Mouse (Mus musculus) testis, adult 2 months (tissue): ENCODE data around the gene Btaf1. TPM values are rescaled to one million over a fixed set of nuclear protein-coding genes. Genes with fewer than 3 reads are reported as not detected.

Source experiments
- H3K27ac ChIP-seq: fragments of 200-500 bp; 2 replicates; pipeline ENCODE4 v1.5.1; 2012; ENCODE audit warnings: low read depth, low read length; ENCODE audit not compliant: control insufficient read depth, insufficient read depth
- H3K27me3 ChIP-seq: fragments of 200-500 bp; 2 replicates; pipeline ENCODE4 v1.6.1; 2012; ENCODE audit warnings: mild to moderate bottlenecking, low read length, moderate library complexity; ENCODE audit not compliant: control insufficient read depth, insufficient read depth
- H3K36me3 ChIP-seq: fragments of 200-500 bp; 2 replicates; pipeline ENCODE4 v1.6.1; 2012; ENCODE audit warnings: mild to moderate bottlenecking, low read length; ENCODE audit not compliant: control insufficient read depth, insufficient read depth
- H3K4me1 ChIP-seq: fragments of 200-500 bp; 2 replicates; pipeline ENCODE4 v1.6.1; 2012; ENCODE audit warnings: low read length; ENCODE audit not compliant: control insufficient read depth, insufficient read depth
- H3K4me3 ChIP-seq: fragments of 200-500 bp; 2 replicates; pipeline ENCODE4 v1.5.1; 2012; ENCODE audit warnings: low read depth, mild to moderate bottlenecking, low read length, moderate library complexity, mixed read lengths; ENCODE audit not compliant: control insufficient read depth
- CTCF ChIP-seq: fragments of 200-500 bp; IDR thresholded peaks from 2 replicates; pipeline ENCODE4 v1.5.1; 2012; ENCODE audit warnings: low read depth, mild to moderate bottlenecking, inconsistent platforms, low read length, moderate library complexity; ENCODE audit not compliant: control insufficient read depth, insufficient read depth, insufficient replicate concordance
- POLR2A ChIP-seq: fragments of 200-500 bp; IDR thresholded peaks from 2 replicates; pipeline ENCODE4 v1.6.1; 2012; ENCODE audit warnings: low read depth, mild to moderate bottlenecking, inconsistent platforms, low read length, moderate library complexity; ENCODE audit not compliant: control insufficient read depth
- polyA plus RNA-seq: library from polyadenylated mRNA; depleted of rRNA; stranded (reverse); fragments of >200 nt; gene quantifications from 2 replicates; pipeline ENCODE4 v1.2.3, GENCODE M21; 2012

The Btaf1 gene
- polyA plus RNA-seq, 1 experiment: 16.7 TPM

- H3K27ac ChIP-seq: no peak overlapping the region
- peaks cover 4% of the 10 kb centered on the region for H3K36me3 ChIP-seq
- peaks cover 12% of the 10 kb centered on the region for H3K4me1 ChIP-seq
- TF ChIP-seq POLR2A (no peak), CTCF (no peak)
- no peaks in the 10 kb centered on the region for H3K27me3 ChIP-seq
- no peak overlapping the region for H3K4me3 ChIP-seq
Measured at GRCm38 (mm10) chr19:37014173-37014939, 88.5 kb downstream of the Btaf1 start.

GRCm38 (mm10) chr19:37016890-37017289 is 91.0 kb downstream of the Btaf1 start:
- Histone ChIP-seq H3K36me3 (no peaks in the 10 kb centered on the region), H3K4me3 (no peak overlapping the region), H3K27ac (no peak overlapping the region), H3K4me1 (peaks cover 12% of the 10 kb centered on the region), H3K27me3 (no peaks in the 10 kb centered on the region)
- TF ChIP-seq CTCF (no peak), POLR2A (no peak)

DNA sequence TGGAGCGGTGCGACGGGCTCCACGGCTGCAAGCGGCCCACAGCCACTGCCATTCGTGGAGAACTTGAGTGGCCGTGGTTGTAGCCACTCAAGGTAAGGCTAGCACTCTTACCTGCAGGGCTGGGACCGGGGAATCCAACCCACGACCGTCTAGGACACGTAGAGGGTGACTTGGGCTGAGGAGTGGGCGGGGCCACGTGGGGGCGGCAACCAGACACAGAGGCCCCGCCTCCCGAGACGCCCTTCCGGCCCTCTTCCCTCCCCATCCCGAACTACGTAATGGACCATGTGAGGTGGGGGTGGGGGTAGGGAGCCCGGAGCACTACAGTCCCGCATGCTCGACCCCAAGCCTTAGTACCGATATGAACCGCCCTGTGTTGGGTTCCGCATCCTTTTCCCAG is 92.5 kb downstream of the Btaf1 start:
- H3K36me3 ChIP-seq: no peaks in the 10 kb centered on the region
- TF ChIP-seq POLR2A (peak; percentile 51; the same call in 1 of the 2 replicates), CTCF (no peak)
- H3K4me3 ChIP-seq: peak overlapping the region; percentile 86
- H3K27me3 ChIP-seq: no peaks in the 10 kb centered on the region
- no peak overlapping the region for H3K27ac ChIP-seq
- H3K4me1 ChIP-seq: peaks cover 12% of the 10 kb centered on the region

GRCm38 (mm10) chr19:37018931-37019330 is 93.1 kb downstream of the Btaf1 start:
- TF ChIP-seq CTCF (no peak), POLR2A (no peak)
- no peak overlapping the region for H3K27ac ChIP-seq
- H3K4me1 ChIP-seq: peaks cover 12% of the 10 kb centered on the region

DNA sequence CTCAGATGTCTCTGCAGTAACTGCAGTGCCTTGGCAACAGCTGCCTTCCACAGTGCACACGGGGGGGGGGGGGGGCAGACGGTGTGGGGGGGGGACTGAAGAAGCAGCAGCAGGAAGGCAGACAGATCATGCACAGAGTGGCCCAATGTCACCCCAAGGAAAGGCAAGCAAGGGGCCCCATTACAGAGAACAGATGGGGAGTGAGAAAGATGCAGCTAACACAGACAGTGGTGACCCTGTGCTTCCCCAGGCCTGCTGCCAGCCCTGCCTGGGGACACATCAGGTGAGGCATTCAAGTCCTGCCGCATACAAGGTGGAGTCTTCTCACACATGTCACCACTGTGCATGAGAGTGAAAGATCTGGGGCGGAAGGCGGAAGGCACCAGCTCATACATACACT is 94.7 kb downstream of the Btaf1 start:
- no peaks in the 10 kb centered on the region for H3K27me3 ChIP-seq

More at GRCm38 (mm10) chr19:37018931-37019330, 93.1 kb downstream of the Btaf1 start:
- Histone ChIP-seq H3K4me3 (peak overlapping the region; percentile 86; the same call in 1 of the 2 replicates), H3K27me3 (no peaks in the 10 kb centered on the region), H3K36me3 (no peaks in the 10 kb centered on the region)

GRCm38 (mm10) chr19:37020951-37021350 is 95.1 kb downstream of the Btaf1 start:
- TF ChIP-seq POLR2A: no peak
- TF ChIP-seq CTCF: no peak
- H3K36me3 ChIP-seq: no peaks in the 10 kb centered on the region
- no peaks in the 10 kb centered on the region for H3K27me3 ChIP-seq
- no peak overlapping the region for H3K27ac ChIP-seq
- peaks cover 12% of the 10 kb centered on the region for H3K4me1 ChIP-seq
- no peak overlapping the region for H3K4me3 ChIP-seq

More for the DNA sequence above, 94.7 kb downstream of the Btaf1 start:
- no peaks in the 10 kb centered on the region for H3K36me3 ChIP-seq
- TF ChIP-seq POLR2A (no peak), CTCF (no peak)
- no peak overlapping the region for H3K4me3 ChIP-seq
- H3K27ac ChIP-seq: no peak overlapping the region
- H3K4me1 ChIP-seq: peaks cover 12% of the 10 kb centered on the region

DNA sequence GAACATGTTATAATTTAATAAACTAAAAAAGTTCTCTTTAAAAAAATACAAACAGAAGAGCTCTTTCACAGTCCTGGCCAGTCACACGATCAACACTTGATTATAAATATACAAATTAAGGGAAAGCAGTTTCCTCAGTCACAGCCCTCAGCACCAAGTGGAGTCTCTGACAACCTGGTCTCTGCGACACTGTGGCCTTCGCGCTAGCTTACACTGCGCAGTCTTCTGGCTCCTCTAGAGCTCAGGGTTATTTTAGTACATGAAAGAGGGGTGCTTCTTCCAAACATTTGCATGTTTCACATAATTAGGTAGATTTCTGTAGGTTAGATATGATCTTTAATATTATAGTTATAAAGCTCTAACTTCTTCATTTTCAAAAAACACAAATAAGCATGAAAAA is 96.3 kb downstream of the Btaf1 start:
- Histone ChIP-seq H3K27me3 (no peaks in the 10 kb centered on the region), H3K4me3 (no peak overlapping the region), H3K4me1 (peaks cover 14% of the 10 kb centered on the region), H3K36me3 (no peaks in the 10 kb centered on the region), H3K27ac (no peak overlapping the region)
- no peak for TF ChIP-seq CTCF
- no peak for TF ChIP-seq POLR2A
